Mouse (Mus musculus) neural tube, embryonic 15.5 days (tissue): ENCODE results near the gene Pdgfc. TPM values are rescaled to one million over a fixed set of nuclear protein-coding genes. Genes with fewer than 3 reads are reported as not detected.

Experiments
- ATAC-seq: fragments of 200-750 bp; cut with Nextera tagmentation; 2 replicates; pipeline ENCODE4 v1.8.0; 2017; ENCODE audit warnings: mild to moderate bottlenecking, moderate TSS enrichment, moderate library complexity; ENCODE audit not compliant: low FRiP score
- H3K27ac ChIP-seq: fragments of 300-500 bp; sonication (generic); replicated peaks from 2 replicates; pipeline ENCODE4 v1.5.1; 2015; ENCODE audit warnings: mild to moderate bottlenecking, inconsistent platforms
- H3K27me3 ChIP-seq: fragments of 300-500 bp; sonication (generic); replicated peaks from 2 replicates; pipeline ENCODE4 v1.6.1; 2015; ENCODE audit warnings: inconsistent platforms
- H3K36me3 ChIP-seq: fragments of 300-500 bp; sonication (generic); 2 replicates; pipeline ENCODE4 v1.6.1; 2015; ENCODE audit warnings: inconsistent platforms
- H3K4me1 ChIP-seq: fragments of 300-500 bp; sonication (generic); 2 replicates; pipeline ENCODE4 v1.6.1; 2015; ENCODE audit warnings: inconsistent platforms
- H3K4me2 ChIP-seq: fragments of 300-500 bp; sonication (generic); 2 replicates; pipeline ENCODE4 v1.6.1; 2015; ENCODE audit warnings: inconsistent platforms, mild to moderate bottlenecking, moderate library complexity
- H3K4me3 ChIP-seq: fragments of 300-500 bp; sonication (generic); replicated peaks from 2 replicates; pipeline ENCODE4 v1.5.1; 2015; ENCODE audit warnings: mild to moderate bottlenecking, inconsistent platforms
- H3K9ac ChIP-seq: fragments of 300-500 bp; sonication (generic); replicated peaks from 2 replicates; pipeline ENCODE4 v1.6.1; 2015; ENCODE audit warnings: mild to moderate bottlenecking, inconsistent platforms
- H3K9me3 ChIP-seq: fragments of 300-500 bp; sonication (generic); replicated peaks from 2 replicates; pipeline ENCODE4 v1.6.1; 2016; ENCODE audit warnings: inconsistent platforms
- WGBS: fragments of 180-500 bp; shearing (Covaris S2); methylation state at CpG from one replicate; pipeline ENCODE4 v1.1.7; 2015; ENCODE audit warnings: mixed read lengths; 5-methylcytosine and 5-hydroxymethylcytosine counted together
- polyA plus RNA-seq: library from polyadenylated mRNA; unstranded; fragments of >200 nt; fragmentation: Nextera tagmentation; extraction: Ambion mirVana; gene quantifications from 2 replicates; pipeline ENCODE4 v1.2.1, GENCODE M21; 2015

Pdgfc gene
- polyA plus RNA-seq = 4.2 and 5.8 TPM in 2 replicates

DNA sequence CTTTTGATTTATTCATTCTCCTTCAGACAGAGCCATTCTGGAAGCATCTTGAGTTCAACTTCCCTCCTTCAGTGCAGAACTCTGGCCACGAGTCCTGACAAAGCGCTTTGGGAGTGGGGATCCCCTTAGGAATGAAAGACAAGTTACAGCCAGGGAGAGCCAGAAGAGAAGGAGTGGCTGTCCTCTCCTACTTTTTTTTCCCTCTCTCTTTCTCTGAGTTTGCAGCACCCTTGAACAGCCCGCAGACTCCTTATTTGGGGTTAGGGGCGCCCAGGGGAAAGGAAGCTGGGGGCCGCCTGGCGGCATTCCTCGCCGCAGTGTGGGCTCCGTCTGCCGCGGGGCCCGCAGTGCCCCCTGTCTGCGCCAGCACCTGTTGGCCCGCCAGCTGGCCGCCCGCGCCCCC lies at the start of gene Pdgfc:
TSS of gene Pdgfc (plus strand) at position 266 of the 403 bp plus-strand sequence.
- Histone ChIP-seq H3K36me3 (no peaks in the 10 kb centered on the region), H3K4me3 (peak within 1 kb of the TSS; percentile 84), H3K4me2 (peak within 1 kb of the TSS; percentile 96), H3K27ac (peak within 1 kb of the TSS; percentile 80), H3K9ac (peak within 1 kb of the TSS; percentile 66), H3K9me3 (no peaks in the 10 kb centered on the region), H3K27me3 (no peaks in the 10 kb centered on the region), H3K4me1 (peaks cover 20% of the 10 kb centered on the region)
- WGBS = 1% methylated on average over 14 of the region's 17 CpGs
- ATAC-seq = no peak

DNA sequence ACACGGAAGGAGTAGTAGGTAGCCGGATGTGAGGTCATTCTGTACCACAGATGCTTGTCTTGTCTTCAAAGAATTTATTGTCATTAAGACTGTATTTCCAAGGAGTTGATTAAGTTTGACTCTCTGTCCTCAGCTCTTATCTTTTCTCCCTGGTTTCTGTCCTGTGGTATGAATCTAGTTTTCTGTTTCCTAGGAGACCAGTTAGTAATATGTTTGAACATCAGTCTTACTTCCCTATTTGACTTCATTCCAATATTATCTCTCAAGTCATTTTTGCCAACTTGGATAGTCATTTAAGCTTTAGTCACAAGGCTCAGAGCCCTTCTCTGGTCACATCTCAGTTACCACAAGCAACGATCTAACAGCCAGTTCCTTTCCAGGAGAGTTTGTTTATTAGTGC lies 27.0 kb upstream of the Pdgfc start:
- no peak overlapping the region for H3K27ac ChIP-seq
- no peaks in the 10 kb centered on the region for H3K9me3 ChIP-seq
- H3K9ac ChIP-seq = no peak overlapping the region
- no peaks in the 10 kb centered on the region for H3K4me1 ChIP-seq
- no peak overlapping the region for H3K4me2 ChIP-seq
- no peaks in the 10 kb centered on the region for H3K36me3 ChIP-seq
- no peak overlapping the region for H3K4me3 ChIP-seq
- no peaks in the 10 kb centered on the region for H3K27me3 ChIP-seq
- WGBS = 80% methylated on average over 3 of the region's 3 CpGs
- no peak for ATAC-seq

DNA sequence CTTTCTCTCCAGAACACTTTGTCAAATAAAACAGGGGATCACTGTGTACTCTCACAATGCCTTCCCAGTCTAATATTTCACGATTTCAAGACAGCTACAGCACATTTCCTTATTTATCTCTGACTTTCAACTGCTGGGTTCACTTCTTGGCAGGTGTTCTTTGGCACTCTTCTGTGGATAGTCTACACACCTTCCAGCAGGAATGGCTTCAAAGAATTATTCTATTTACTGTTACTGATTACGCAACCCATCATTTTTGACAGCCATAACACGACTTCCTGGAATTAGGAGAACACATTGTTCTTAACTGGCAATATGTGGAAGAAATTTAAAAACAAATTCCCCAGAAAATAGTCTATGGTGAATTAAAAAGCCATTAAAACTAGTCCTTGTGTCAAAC lies 26.3 kb upstream of the Pdgfc start:
- 81% methylated on average over 3 of the region's 3 CpGs for WGBS
- Histone ChIP-seq H3K27ac (no peak overlapping the region), H3K9me3 (no peaks in the 10 kb centered on the region), H3K36me3 (no peaks in the 10 kb centered on the region), H3K4me2 (no peak overlapping the region), H3K4me3 (no peak overlapping the region), H3K9ac (no peak overlapping the region), H3K27me3 (no peaks in the 10 kb centered on the region), H3K4me1 (no peaks in the 10 kb centered on the region)
- ATAC-seq = no peak

DNA sequence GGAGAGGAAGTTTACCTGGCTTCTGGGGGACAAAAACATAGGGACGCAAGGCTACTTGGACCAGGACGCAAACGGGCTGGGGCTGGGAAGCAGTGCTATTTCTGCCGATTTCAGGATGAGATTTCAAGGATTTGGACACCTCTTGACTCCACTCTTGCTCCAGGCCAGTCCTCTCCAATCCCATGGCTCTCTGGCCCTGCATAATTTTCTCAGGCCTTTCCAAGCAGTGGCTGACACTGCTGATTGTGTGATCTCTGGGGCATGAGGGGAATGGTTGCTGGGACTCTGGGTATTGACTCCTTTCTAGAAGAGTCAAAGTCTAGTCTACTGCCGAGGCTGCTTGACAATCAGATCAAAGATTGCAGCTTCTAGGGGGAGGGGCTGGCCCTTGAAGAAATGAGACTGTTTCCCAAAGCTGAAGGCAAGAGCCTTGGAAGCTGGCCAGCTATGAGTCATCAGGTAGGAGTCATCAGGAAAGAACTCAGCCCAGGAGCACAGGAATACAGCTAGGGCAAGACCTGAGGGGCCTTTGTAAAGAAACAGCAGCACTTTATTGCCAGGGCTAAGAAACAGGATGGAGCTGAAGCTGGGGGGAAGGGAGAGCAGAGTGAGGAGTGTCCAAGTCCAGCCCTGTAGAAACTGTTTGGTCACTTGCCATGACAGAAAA lies 18.7 kb upstream of the Pdgfc start:
- no peak for ATAC-seq
- Histone ChIP-seq H3K4me3 (no peak overlapping the region), H3K9me3 (no peaks in the 10 kb centered on the region), H3K4me1 (no peaks in the 10 kb centered on the region), H3K36me3 (no peaks in the 10 kb centered on the region), H3K27me3 (no peaks in the 10 kb centered on the region), H3K27ac (no peak overlapping the region), H3K9ac (no peak overlapping the region), H3K4me2 (no peak overlapping the region)
- WGBS = 88% methylated on average over 5 of the region's 5 CpGs

DNA sequence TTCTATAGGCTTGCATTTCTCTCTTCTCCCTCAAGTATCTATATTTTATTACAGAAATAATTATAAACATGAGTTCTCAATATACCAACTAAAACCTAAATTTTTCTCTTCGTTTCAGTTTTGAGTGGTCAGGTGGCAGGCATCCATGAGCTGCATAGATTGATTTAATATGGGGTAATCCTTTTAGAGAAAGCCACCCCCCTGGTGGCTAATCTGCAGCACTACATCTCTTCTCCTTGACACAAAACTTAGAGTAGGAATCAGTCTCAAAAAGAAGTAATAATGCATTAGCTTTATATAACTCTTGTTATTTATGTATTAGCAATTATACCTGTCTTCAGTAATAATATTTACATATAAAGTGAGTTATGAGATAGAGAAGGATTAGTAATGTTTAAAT lies 16.2 kb upstream of the Pdgfc start:
- 56% methylated on average over 1 of the region's 1 CpGs for WGBS
- Histone ChIP-seq H3K36me3 (no peaks in the 10 kb centered on the region), H3K9ac (no peak overlapping the region), H3K4me3 (no peak overlapping the region), H3K27me3 (no peaks in the 10 kb centered on the region), H3K27ac (no peak overlapping the region), H3K4me1 (no peaks in the 10 kb centered on the region), H3K4me2 (no peak overlapping the region), H3K9me3 (no peaks in the 10 kb centered on the region)
- ATAC-seq = no peak

DNA sequence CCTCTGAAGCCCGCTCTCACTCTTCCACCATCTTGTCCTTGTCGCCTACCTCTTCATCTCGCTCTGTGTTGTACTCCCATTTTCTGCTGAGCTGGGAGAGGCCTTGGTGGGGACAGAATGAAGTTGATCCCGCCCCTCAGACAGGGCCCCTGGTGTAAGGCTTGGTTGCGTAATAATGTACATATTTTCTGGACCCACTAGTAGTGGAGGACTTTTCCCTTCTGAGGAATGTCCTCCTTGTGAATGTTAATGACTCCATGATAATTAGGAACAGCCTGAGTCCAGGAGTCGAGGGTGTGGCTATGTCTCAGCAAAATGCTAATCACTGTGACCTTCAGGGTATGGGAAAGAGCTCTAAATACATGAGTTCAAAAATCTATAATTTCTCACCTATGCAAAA lies 14.4 kb upstream of the Pdgfc start:
- no peaks in the 10 kb centered on the region for H3K9me3 ChIP-seq
- no peak overlapping the region for H3K4me2 ChIP-seq
- no peaks in the 10 kb centered on the region for H3K36me3 ChIP-seq
- no peak overlapping the region for H3K27ac ChIP-seq
- no peak overlapping the region for H3K9ac ChIP-seq
- 85% methylated on average over 6 of the region's 6 CpGs for WGBS
- no peaks in the 10 kb centered on the region for H3K27me3 ChIP-seq
- H3K4me1 ChIP-seq = no peaks in the 10 kb centered on the region
- ATAC-seq = no peak
- H3K4me3 ChIP-seq = no peak overlapping the region

DNA sequence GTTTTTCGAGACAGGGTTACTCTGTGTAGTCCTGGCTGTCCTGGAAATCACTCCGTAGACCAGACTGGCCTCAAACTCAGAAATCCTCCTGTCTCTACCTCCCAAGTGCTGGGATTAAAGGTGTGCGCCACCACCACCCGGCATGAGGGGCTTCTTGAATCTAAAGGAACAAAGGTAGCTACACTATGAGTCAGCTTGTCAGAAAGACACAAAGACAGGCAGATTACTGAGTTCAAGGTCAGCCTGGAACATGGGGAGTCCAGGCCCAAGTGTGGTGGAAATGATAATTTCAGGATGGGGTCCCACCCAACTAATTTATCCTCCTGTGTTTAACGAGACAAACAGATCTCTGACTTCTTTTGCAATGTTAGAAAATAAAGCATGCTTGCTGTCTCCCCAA lies 13.9 kb upstream of the Pdgfc start:
- Histone ChIP-seq H3K27me3 (no peaks in the 10 kb centered on the region), H3K9ac (no peak overlapping the region), H3K36me3 (no peaks in the 10 kb centered on the region), H3K4me2 (no peak overlapping the region), H3K9me3 (no peaks in the 10 kb centered on the region), H3K4me3 (no peak overlapping the region), H3K27ac (no peak overlapping the region), H3K4me1 (no peaks in the 10 kb centered on the region)
- ATAC-seq = no peak
- WGBS = 95% methylated on average over 5 of the region's 5 CpGs

DNA sequence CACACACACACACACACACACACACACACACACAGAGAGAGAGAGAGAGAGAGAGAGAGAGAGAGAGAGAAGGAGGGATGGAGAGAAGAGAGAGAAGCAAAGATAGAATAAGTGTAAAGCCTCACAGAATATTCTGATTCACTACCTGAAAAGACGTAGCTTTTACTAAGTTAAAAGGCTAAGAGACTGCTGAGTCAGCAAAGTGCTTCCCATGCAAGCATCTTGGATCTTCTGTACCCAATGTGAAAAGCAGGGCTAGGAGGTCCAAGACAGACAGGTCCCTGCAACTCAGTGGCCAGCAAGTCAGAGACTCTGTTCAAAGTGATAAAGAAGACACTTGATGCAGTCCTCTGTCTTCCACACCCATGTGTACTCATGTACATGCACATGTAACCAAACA lies 13.4 kb upstream of the Pdgfc start:
- no peak overlapping the region for H3K4me3 ChIP-seq
- no peaks in the 10 kb centered on the region for H3K9me3 ChIP-seq
- WGBS = 58% methylated on average over 1 of the region's 1 CpGs
- H3K36me3 ChIP-seq = no peaks in the 10 kb centered on the region
- H3K9ac ChIP-seq = no peak overlapping the region
- no peak overlapping the region for H3K4me2 ChIP-seq
- H3K27me3 ChIP-seq = no peaks in the 10 kb centered on the region
- no peak overlapping the region for H3K27ac ChIP-seq
- no peak for ATAC-seq
- no peaks in the 10 kb centered on the region for H3K4me1 ChIP-seq

DNA sequence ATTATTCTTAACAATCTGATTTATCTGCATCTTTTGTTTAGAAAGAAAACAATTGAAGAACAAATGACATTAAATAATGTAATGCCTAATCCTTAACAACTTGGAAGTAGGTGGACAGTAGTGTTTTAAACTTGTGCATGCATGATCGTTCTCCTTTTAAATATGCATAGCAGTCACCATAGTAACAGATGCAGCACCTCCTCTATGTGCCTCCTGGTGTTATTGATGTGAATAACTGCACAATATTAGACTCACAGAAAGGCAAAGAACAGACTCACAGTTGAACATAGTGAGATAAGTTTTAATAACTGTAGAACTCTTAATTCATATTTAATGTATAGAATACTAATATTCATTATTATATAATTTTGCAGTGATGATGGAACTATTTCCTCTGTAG lies 12.6 kb upstream of the Pdgfc start:
- Histone ChIP-seq H3K4me1 (no peaks in the 10 kb centered on the region), H3K27ac (no peak overlapping the region), H3K36me3 (no peaks in the 10 kb centered on the region), H3K9me3 (no peaks in the 10 kb centered on the region), H3K9ac (no peak overlapping the region), H3K4me2 (no peak overlapping the region), H3K4me3 (no peak overlapping the region), H3K27me3 (no peaks in the 10 kb centered on the region)
- 9% methylated on average over 1 of the region's 1 CpGs for WGBS
- ATAC-seq = no peak

DNA sequence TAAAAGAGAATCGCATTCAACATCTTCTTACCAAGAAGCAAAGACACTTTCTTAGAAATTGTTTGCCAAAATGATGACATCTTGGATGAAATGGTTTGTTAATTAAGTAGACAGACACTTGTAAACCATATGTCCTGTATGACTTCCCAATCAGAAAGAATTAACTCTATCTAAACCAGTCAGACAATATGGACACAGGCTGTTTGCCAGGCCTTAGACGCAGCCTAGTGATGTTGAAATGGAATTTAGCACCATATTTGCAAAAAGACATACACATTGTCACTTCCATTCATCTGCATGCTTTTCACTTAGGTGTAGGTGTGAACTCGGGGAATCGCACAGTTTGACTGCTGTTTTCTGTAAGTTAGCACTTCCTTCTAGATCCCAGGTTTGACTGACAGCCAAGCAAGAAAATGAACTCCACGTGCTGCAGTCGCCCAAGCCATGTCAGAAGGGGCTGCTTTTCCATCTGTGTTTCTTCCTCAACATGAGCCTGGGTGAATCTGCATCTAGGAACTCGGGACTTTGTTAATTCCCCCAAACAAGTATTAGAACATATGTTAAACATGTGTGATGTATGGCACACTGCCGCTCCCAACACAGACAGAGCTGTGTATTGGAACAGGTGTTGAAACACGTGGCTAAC lies 10.5 kb upstream of the Pdgfc start:
- no peak overlapping the region for H3K27ac ChIP-seq
- H3K4me1 ChIP-seq = no peaks in the 10 kb centered on the region
- no peak overlapping the region for H3K4me3 ChIP-seq
- no peaks in the 10 kb centered on the region for H3K9me3 ChIP-seq
- 77% methylated on average over 9 of the region's 9 CpGs for WGBS
- no peak overlapping the region for H3K9ac ChIP-seq
- H3K36me3 ChIP-seq = no peaks in the 10 kb centered on the region
- ATAC-seq = no peak
- no peak overlapping the region for H3K4me2 ChIP-seq
- no peaks in the 10 kb centered on the region for H3K27me3 ChIP-seq

DNA sequence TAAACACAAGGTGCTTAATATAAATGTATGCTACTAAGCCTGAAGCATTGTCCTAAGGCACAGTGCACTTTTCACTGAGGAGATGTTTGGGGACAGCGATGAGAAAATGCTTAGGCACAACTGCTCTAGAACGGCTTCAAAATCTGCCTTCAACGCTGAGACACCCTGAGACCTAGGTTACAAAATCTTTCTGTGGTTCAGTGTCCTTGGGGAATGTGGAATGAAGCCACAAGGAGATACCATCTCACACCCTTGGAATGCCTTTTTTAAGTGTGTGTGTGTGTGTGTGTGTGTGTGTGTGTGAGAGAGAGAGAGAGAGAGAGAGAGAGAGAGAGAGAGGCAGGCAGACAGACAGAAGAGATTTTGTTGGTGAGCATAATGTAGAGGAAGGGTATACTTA lies 7.9 kb upstream of the Pdgfc start:
- Histone ChIP-seq H3K4me3 (no peak overlapping the region), H3K4me1 (no peaks in the 10 kb centered on the region), H3K27ac (no peak overlapping the region), H3K9me3 (no peaks in the 10 kb centered on the region), H3K27me3 (no peaks in the 10 kb centered on the region), H3K36me3 (no peaks in the 10 kb centered on the region), H3K4me2 (no peak overlapping the region), H3K9ac (no peak overlapping the region)
- no peak for ATAC-seq
- 82% methylated on average over 3 of the region's 3 CpGs for WGBS

DNA sequence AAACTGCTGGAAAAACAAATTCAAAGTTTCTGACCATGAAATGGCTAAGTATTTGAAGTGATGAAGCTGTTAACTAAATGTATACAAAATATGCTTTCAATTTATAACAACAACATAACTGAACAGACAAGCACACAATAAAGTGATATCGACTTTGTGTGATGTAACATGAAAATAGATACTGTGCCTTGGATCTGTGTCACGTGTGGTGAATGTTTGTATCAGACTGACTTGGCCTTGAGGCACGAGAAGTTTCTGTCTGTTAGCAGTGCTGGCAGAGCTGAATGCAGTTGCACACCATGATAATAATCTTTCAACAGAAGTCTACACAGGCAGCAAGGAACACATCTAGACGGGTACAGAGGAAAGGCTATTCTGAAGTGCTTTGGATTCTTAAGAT lies 6.9 kb upstream of the Pdgfc start:
- Histone ChIP-seq H3K4me2 (no peak overlapping the region), H3K36me3 (no peaks in the 10 kb centered on the region), H3K27me3 (no peaks in the 10 kb centered on the region), H3K4me1 (no peaks in the 10 kb centered on the region), H3K9me3 (no peaks in the 10 kb centered on the region), H3K9ac (no peak overlapping the region), H3K27ac (no peak overlapping the region), H3K4me3 (no peak overlapping the region)
- ATAC-seq = no peak
- 83% methylated on average over 4 of the region's 4 CpGs for WGBS
